Mouse (Mus musculus) thymus, adult 2 months (tissue): ENCODE measurements at regions not wholly inside any gene's neighbourhood (a gene's known extent, or its start where the extent isn't known, plus 50 kb on each side); places are given as distances from the start of the nearest gene placed in this dataset.

ENCODE experiments used
- DNase-seq: peaks from one replicate; pipeline ENCODE4 v3.0.0; 2021
- H3K27ac ChIP-seq: fragments of 200-500 bp; 2 replicates; pipeline ENCODE4 v1.5.1; 2012; ENCODE audit warnings: low read length, control low read depth; ENCODE audit not compliant: control insufficient read depth, insufficient read depth
- H3K27me3 ChIP-seq: fragments of 200-500 bp; 2 replicates; pipeline ENCODE4 v1.6.1; 2012; ENCODE audit warnings: mild to moderate bottlenecking, low read length, moderate library complexity, mixed read lengths; ENCODE audit not compliant: control insufficient read depth, insufficient read depth
- H3K36me3 ChIP-seq: fragments of 200-500 bp; 2 replicates; pipeline ENCODE4 v1.6.1; 2012; ENCODE audit warnings: mild to moderate bottlenecking, low read length, moderate library complexity; ENCODE audit not compliant: control insufficient read depth, insufficient read depth
- H3K4me1 ChIP-seq: fragments of 200-500 bp; replicated peaks from 2 replicates; pipeline ENCODE4 v1.6.1; 2012; ENCODE audit warnings: low read length; ENCODE audit not compliant: control insufficient read depth, insufficient read depth
- H3K4me3 ChIP-seq: fragments of 200-500 bp; 2 replicates; pipeline ENCODE4 v1.5.1; 2012; ENCODE audit warnings: mild to moderate bottlenecking, low read length, control low read depth, moderate library complexity; ENCODE audit not compliant: control insufficient read depth, insufficient read depth
- CTCF ChIP-seq: fragments of 200-500 bp; IDR thresholded peaks from 2 replicates; pipeline ENCODE4 v1.5.1; 2012; ENCODE audit warnings: mild to moderate bottlenecking, control low read depth, low read length, moderate library complexity, borderline replicate concordance; ENCODE audit not compliant: control insufficient read depth, poor library complexity, insufficient read depth; ENCODE audit errors: extremely low read depth
- POLR2A ChIP-seq: fragments of 200-500 bp; IDR thresholded peaks from 2 replicates; pipeline ENCODE4 v1.6.1; 2012; ENCODE audit warnings: mild to moderate bottlenecking, low read length, control low read depth, moderate library complexity; ENCODE audit not compliant: control insufficient read depth, poor library complexity, insufficient read depth; ENCODE audit errors: extremely low read depth
- WGBS: fragments of 180-500 bp; shearing (Covaris S2); methylation state at CpG from one replicate; pipeline ENCODE4 v1.1.7; 2018; 5-methylcytosine and 5-hydroxymethylcytosine counted together

DNA sequence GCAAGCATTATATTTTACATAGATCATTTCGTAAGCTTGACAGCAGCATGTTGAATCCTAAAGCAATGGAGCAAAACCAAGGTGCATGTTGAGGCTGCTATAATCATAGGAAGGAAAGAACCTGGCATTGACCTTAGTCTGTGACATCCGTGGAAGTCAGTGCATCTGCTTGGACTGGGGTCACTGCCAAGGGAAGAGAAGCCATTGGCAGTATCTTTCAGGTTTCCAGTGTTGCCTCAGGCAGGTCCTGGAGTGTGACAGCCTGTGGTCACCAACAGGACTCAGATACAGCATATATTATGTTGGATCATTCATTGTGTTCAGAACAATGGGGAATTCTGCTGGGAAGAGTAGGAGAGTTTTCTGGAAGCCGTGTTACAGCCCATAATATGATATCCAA lies 535.8 kb upstream of the Auts2 start:
- WGBS: 77% methylated on average over 3 of the region's 3 CpGs
- H3K4me1 ChIP-seq: no peaks in the 10 kb centered on the region
- TF ChIP-seq POLR2A (no peak), CTCF (no peak)
- no peaks in the 10 kb centered on the region for H3K27me3 ChIP-seq
- no peak for DNase-seq
- no peaks in the 10 kb centered on the region for H3K36me3 ChIP-seq
- no peak overlapping the region for H3K4me3 ChIP-seq
- H3K27ac ChIP-seq: no peak overlapping the region

GRCm38 (mm10) chr5:133078390-133078789 lies 535.2 kb upstream of the Auts2 start:
- Histone ChIP-seq H3K27me3 (no peaks in the 10 kb centered on the region), H3K27ac (no peak overlapping the region), H3K4me1 (no peaks in the 10 kb centered on the region), H3K4me3 (no peak overlapping the region), H3K36me3 (no peaks in the 10 kb centered on the region)
- no peak for DNase-seq
- TF ChIP-seq POLR2A: no peak
- TF ChIP-seq CTCF: no peak
- WGBS: 73% methylated on average over 4 of the region's 4 CpGs

DNA sequence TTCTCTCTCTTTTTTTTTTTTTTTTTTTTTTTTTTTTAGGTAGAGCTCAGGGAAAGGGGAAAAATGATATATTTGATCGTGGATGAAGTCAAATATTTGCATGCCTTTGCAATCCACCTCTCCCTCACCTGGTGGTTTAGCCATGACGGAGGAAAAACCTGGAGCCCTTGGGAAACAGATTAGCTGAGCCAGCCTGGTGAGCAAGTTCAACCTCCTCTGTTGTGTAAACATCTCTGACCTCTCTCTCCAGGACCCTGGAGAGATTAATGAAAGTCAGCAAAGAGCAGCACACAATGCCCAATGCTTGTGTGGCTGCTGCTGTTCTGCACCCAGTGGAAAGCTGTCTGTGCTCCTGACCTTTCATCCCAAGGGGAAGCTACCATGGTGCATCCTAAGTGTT lies 530.2 kb upstream of the Auts2 start:
- Histone ChIP-seq H3K36me3 (no peaks in the 10 kb centered on the region), H3K27ac (no peak overlapping the region), H3K4me1 (no peaks in the 10 kb centered on the region), H3K27me3 (no peaks in the 10 kb centered on the region), H3K4me3 (no peak overlapping the region)
- no peak for TF ChIP-seq CTCF
- no peak for TF ChIP-seq POLR2A
- no peak for DNase-seq
- 68% methylated on average over 2 of the region's 2 CpGs for WGBS

GRCm38 (mm10) chr5:133070141-133070540 lies 527.0 kb upstream of the Auts2 start:
- Histone ChIP-seq H3K27me3 (no peaks in the 10 kb centered on the region), H3K36me3 (no peaks in the 10 kb centered on the region), H3K4me3 (no peak overlapping the region), H3K27ac (no peak overlapping the region), H3K4me1 (no peaks in the 10 kb centered on the region)
- TF ChIP-seq POLR2A (no peak), CTCF (no peak)
- DNase-seq: no peak

DNA sequence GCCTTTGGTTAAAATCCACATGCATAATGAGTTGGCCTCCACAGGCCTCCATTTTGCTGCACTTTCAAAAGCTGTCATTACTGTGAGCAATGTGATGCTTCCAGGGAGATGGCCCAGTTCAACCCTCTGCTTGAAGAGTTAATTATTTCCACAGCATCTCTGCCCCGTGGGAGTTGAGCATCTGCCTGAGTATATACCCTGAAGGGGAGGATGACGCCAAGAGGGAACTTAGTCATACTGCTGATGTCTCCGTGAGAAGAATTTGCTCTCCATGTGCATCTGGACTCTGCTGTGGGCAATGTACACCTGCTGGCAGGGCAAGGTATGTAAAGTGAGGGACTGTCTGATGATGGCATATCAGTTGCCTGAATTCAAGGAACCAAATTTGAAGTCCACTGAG lies 519.3 kb upstream of the Auts2 start:
- H3K27ac ChIP-seq: no peak overlapping the region
- no peaks in the 10 kb centered on the region for H3K4me1 ChIP-seq
- TF ChIP-seq POLR2A (no peak), CTCF (no peak)
- H3K4me3 ChIP-seq: no peak overlapping the region
- no peaks in the 10 kb centered on the region for H3K36me3 ChIP-seq
- 93% methylated on average over 3 of the region's 3 CpGs for WGBS
- H3K27me3 ChIP-seq: no peaks in the 10 kb centered on the region
- no peak for DNase-seq

GRCm38 (mm10) chr5:133047456-133047855 lies 504.3 kb upstream of the Auts2 start:
- H3K36me3 ChIP-seq: no peaks in the 10 kb centered on the region
- TF ChIP-seq POLR2A (no peak), CTCF (no peak)
- WGBS: 95% methylated on average over 4 of the region's 4 CpGs
- no peaks in the 10 kb centered on the region for H3K4me1 ChIP-seq
- H3K27ac ChIP-seq: no peak overlapping the region
- no peak for DNase-seq
- no peaks in the 10 kb centered on the region for H3K27me3 ChIP-seq
- H3K4me3 ChIP-seq: no peak overlapping the region

DNA sequence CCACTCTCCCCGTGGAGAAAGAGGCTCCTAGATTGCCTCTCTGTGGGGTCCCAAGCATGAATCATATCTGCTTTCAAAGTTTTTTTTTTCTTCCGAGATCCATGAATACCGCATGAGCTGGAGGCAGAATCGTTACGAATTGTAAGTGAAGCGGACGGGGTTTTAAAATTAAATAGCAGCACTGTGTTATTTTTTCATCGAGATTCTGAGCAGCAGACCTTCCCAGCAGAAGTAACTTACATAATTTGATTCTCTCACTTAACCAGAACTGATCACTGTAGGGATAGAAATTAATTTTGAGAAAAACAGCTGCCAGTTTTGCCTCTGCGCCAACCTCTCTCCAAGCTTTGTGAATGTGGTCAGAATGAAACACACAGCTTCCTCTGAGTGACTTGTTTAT lies 502.5 kb upstream of the Auts2 start:
- no peak for TF ChIP-seq CTCF
- no peak for TF ChIP-seq POLR2A
- Histone ChIP-seq H3K4me3 (no peak overlapping the region), H3K4me1 (no peaks in the 10 kb centered on the region), H3K27ac (no peak overlapping the region), H3K27me3 (no peaks in the 10 kb centered on the region), H3K36me3 (no peaks in the 10 kb centered on the region)
- 76% methylated on average over 9 of the region's 9 CpGs for WGBS
- no peak for DNase-seq

- no peak overlapping the region for H3K4me3 ChIP-seq
- WGBS: 86% methylated on average over 4 of the region's 4 CpGs
- TF ChIP-seq CTCF (no peak), POLR2A (no peak)
- no peaks in the 10 kb centered on the region for H3K36me3 ChIP-seq
- no peak overlapping the region for H3K27ac ChIP-seq
- no peaks in the 10 kb centered on the region for H3K4me1 ChIP-seq
- no peak for DNase-seq
- no peaks in the 10 kb centered on the region for H3K27me3 ChIP-seq
Measured at GRCm38 (mm10) chr5:133027590-133027989, 484.4 kb upstream of the Auts2 start.
